Mouse (Mus musculus): ENCODE data around the gene Olfr1497.
A peak's percentile ranks its signal among the peaks of the same experiment; 100 is the strongest.
"Not testable (repeated sequence)": the region's sequence is repeated elsewhere in the genome, so short reads cannot be mapped to it uniquely, and the experiment has no call there.

Gene Olfr1497

DNA sequence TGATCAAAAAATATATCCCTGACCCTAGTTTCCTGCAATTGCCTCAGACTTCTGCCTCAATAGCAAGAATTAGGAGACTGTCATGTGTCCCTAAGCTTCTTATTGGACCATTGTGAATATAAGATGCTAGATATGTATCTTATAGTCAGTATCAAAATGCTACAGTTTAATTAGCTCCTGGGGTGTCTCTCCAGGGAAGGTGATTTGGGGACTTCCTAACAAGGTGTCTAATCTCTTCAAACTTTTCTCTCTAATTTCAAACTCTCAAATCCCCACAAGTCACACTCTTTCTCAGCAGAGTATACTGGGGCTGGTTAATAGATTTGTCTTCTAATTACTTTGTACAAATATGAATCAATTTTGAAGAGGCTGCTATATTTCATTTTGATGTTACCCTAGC is at the start of gene Olfr1497:
Olfr1497 (minus strand) TSS at position 101 of the 400 bp plus-strand sequence.
- no peak for DNase-seq (ENCODE audit: low read depth, low spot score)

DNA sequence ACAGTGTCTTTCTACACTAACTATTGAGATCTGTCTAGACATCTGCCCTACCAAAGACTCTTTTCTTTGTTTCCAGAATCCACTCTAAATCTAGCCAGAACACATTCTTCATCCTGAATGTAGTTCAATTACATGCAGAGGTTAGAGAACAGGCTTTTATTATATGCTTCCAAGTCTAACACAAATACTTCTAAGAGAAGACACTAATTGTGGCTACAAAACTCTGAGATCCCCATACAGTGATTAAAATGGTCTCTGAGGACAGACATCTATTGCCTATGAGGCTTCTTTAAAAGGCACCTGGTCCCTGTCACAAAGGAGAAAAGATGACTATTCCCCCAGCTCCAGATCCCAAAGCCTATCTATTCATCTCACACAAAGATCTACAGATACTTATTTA is 32.4 kb upstream of the Olfr1497 start, which contains the start of gene Olfr1500:
Olfr1500 (minus strand) TSS at position 101 of the 400 bp plus-strand sequence.
- DNase-seq (ENCODE audit: low read depth, low spot score) = no peak

DNA sequence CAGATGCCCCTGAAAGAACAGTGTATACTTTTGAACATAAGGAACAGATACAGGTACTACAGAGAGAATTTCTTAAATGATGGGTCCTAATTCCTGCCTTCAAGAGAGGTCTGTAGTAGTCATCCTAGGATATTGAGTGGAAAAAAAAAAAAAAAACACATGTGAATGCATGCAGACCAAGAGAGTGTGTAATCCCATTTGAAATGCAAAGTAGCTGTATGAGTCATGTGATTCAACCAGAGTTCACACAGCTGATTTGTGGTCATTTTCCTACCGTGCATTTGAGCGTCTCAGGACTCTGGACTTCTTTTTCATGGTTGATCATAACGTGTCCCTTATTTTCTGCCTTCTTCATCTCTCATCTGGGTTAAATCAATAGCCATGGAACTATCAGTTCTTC is 30.4 kb upstream of the Olfr1497 start:
- no peak for DNase-seq (ENCODE audit: low read depth, low spot score)

DNA sequence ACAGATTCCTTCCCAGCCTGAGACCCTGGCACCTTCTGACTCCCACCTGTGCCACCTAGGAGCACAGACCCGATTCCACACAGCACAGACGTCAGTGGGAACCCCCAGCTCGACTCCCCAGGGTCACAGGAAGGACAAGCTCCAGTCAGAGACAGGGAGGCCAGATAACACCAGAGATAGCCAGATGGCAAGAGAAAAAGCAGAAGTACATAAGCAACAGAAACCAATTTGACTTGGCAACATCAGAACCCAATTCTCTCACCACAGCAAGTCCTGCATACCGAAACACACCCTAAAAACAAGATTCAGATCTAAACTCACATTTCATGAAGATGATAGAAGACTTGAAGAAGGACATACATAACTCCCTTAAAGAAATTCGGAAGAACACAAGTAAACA is 22.8 kb upstream of the Olfr1497 start:
- no peak for DNase-seq (ENCODE audit: low read depth, low spot score)

DNA sequence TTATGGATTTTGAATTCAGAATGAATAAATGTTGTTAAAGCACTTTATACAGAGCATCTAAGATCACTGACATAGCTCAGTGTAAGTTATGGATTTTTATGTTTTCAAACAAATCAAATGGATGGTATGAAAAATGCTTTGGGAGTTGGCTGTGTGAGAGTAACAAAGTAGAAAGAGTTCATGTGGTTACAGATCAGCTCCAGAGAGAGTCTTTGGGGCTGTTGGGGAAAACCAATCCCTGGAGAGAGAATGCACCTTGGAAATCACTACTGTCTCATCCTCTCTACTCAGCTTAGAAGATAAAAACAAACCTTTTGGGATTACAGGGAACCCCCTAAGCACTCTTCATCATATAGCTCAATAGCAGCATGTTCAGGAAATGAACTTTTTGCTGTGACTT is 21.3 kb upstream of the Olfr1497 start, which contains the start of gene Olfr1499:
Olfr1499 (minus strand) TSS at position 101 of the 400 bp plus-strand sequence.
- DNase-seq (ENCODE audit: low read depth, low spot score) = no peak

DNA sequence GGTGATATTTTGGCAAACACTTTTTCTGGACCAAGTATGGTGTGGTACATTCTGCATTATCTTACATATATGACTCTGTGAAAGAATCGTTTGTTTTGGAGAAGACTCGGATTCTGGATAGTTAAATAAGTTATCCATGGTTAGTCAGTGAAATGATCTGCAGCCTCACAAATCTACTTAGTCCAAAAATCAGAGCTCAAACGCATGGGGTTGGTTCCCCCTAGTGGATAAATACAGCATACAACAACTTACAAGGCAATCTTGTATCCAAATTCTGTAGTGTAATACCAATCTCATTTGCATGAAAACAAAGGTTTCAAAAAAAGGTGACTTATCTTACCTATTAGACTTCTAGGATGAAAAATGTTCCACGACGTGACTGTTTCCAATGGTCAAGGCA is 20.8 kb upstream of the Olfr1497 start:
- DNase-seq (ENCODE audit: low read depth, low spot score) = peak; percentile 16

DNA sequence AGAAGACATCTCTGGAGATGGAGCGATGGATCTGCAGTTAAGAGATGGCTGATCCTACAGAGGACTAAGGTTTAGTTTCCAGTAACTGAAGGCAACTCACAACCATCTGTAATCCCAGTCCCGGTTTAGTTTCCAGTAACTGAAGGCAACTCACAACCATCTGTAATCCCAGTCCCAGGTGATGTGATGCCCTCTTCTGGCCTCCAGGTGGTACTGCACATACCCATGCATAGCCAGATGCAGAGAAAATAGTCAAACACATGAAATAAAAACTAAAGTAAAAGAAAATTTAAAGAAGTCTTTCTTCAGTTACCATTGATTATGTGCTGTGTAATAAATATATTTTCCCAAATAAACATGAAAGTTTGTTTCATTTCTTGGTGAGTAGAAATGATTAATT is 14.8 kb upstream of the Olfr1497 start:
- DNase-seq (ENCODE audit: low read depth, low spot score) = no peak

DNA sequence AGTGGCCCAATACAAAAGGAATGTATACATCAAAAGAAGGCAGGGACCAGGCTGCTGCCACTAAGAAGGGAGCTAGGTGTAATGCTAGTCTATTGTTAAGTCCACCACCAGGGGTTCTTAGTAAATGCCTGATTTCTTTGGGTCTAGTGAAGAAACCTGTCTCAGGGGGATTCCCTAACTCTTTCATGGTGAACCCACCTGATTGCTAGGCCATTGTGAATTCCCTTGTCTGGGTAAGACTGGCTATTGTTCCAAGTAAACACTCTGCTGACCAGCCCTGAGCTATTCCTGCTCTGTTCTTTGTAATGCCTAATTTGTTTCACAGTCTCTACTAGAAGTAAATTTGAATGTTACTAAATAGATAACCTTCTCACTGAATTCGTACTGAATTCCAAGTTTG is 7.5 kb upstream of the Olfr1497 start:
- DNase-seq (ENCODE audit: low read depth, low spot score) = not testable (repeated sequence)

DNA sequence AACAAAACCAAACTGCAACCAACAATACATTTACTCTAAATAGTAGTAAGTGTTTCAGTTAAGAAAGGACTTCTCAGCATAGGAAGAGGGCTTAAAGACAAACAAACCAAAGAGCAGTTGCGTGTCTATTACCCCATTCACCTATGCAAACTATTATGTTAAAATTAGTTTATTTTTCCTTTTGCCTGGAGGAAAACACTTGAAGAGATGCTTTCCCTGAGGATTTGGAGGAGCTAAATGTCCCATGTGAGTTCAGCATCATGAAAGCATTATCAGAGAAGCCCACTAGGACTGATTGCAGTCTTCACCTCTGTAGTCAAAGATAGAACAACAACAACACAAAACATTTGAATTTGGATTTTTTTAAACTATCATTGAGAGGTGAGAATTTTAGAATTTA is 20.4 kb downstream of the Olfr1497 start, which contains the start of gene Olfr1496:
Olfr1496 (plus strand) TSS at position 301 of the 400 bp plus-strand sequence.
- DNase-seq (ENCODE audit: low read depth, low spot score) = no peak

DNA sequence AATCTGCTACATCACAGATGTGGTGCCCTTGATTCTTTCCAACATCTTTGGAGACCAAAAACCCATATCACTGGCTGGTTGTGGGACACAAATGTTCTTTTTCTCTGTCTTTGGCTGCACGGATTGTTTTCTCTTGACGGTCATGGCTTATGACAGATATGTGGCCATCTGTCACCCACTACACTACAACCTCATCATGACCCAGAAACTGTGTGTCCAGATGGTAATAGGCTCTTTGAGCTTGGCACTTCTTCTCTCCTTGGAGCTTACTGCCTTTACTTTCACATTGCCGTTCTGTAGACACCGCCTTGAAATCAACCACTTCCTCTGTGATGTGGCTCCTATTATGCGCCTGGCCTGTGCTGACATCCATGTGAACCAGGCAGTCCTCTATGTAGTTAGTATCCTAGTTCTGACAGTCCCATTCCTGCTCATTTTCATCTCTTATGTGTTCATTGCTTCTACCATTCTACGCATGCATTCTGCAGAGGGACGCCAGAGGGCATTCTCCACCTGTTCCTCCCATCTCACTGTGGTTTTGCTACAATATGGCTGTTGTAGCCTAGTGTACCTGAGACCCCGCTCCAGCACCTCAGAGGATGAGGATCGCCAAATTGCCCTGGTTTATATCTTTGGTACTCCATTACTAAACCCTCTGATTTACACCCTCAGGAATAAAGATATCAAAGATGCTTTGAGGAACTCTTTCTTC is 29.3 kb downstream of the Olfr1497 start:
- DNase-seq (ENCODE audit: low read depth, low spot score) = no peak

DNA sequence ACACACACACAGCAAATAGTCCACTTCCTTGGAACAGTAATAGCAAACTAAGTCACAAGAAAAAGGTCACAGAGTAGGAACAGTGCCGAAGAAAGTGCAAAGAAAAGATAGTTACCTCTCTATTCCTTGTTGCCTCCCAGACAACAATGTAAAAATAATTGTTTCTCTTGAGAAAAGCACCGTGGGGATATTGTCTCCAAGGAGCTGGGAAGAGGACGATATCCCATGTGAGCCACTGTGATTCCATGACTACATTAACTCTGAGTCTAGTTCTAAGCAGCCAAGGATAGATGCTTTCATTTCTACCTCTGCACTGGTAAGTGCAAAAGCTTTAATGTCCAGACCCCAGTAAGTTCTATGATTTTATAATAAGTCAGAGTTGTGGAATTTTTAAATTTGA is 33.7 kb downstream of the Olfr1497 start, which contains the start of gene Olfr1495:
Olfr1495 (plus strand) TSS at position 301 of the 400 bp plus-strand sequence.
- DNase-seq (ENCODE audit: low read depth, low spot score) = no peak

DNA sequence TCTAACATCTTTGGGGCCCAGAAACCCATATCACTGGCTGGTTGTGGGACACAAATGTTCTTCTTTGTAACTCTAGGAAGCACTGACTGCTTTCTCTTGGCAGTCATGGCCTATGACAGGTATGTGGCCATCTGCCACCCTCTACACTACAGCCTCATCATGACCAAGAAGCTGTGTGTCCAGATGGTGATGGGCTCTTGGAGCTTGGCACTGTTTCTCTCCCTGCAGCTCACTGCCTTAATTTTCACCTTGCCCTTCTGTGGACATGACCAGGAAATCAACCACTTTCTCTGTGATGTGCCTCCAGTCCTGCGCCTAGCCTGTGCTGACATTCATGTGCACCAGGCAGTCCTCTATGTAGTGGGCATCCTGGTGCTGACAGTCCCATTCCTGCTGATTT is 48.6 kb downstream of the Olfr1497 start:
- no peak for DNase-seq (ENCODE audit: low read depth, low spot score)
